Mouse (Mus musculus): ENCODE measurements around the gene Sirt7. TPM values are rescaled to one million over a fixed set of nuclear protein-coding genes. Genes with fewer than 3 reads are reported as not detected.

The Sirt7 gene
- polyA plus RNA-seq, 1 experiment: 10.8 TPM

DNA sequence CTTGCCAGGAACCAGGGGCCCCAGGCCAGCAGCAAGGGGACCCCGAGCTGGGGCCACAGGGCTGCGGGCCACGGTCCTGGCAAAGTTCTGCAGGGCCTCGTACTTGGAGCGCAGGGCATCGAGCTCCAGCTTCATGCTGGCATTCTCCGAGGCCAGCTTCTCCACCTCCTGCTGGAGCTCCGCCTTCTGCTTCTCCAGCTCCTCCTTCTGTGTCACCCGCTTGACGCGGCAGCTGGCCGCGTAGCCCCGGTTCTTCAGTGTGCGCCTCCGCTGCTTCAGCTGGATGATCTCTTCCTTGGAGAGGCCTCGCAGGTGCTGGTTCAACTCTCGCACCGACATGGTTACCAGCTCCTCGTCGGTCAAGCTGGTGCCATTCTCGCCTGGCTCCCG is 4.3 kb upstream of the Sirt7 start:
- peaks cover 8% of the 10 kb centered on the region; the same call in 1 of the 2 replicates for H3K36me3 ChIP-seq (ENCODE audit: control insufficient read depth, insufficient read depth, low read length, poor library complexity, severe bottlenecking)
- H3K9me3 ChIP-seq (replicated peaks; ENCODE audit: control insufficient read depth, insufficient read depth, low read length, poor library complexity, severe bottlenecking): no peaks in the 10 kb centered on the region
- peak overlapping the region; percentile 77 for H3K27ac ChIP-seq (ENCODE audit: insufficient read depth, low read length)
- peak overlapping the region; percentile 99; the same call in 1 of the 2 replicates for H3K9ac ChIP-seq (ENCODE audit: low read depth, poor library complexity, severe bottlenecking)
- H3K4me1 ChIP-seq (ENCODE audit: control insufficient read depth, insufficient read depth, low read length): no peaks in the 10 kb centered on the region
- H3K27me3 ChIP-seq (ENCODE audit: control insufficient read depth, insufficient read depth, low read length, poor library complexity, severe bottlenecking): no peaks in the 10 kb centered on the region
- peak overlapping the region; percentile 55 for H3K4me3 ChIP-seq (ENCODE audit: low read depth, low read length)
- no peak for TF ChIP-seq POLR2A (IDR thresholded peaks at IDR 0.05; ENCODE audit: insufficient read depth, low read length)
- TF ChIP-seq EP300 (IDR thresholded peaks at IDR 0.05; ENCODE audit: insufficient read depth, low read depth, low read length): no peak
- no peak for TF ChIP-seq CTCF (IDR thresholded peaks at IDR 0.05; ENCODE audit: low read depth, low read length)

DNA sequence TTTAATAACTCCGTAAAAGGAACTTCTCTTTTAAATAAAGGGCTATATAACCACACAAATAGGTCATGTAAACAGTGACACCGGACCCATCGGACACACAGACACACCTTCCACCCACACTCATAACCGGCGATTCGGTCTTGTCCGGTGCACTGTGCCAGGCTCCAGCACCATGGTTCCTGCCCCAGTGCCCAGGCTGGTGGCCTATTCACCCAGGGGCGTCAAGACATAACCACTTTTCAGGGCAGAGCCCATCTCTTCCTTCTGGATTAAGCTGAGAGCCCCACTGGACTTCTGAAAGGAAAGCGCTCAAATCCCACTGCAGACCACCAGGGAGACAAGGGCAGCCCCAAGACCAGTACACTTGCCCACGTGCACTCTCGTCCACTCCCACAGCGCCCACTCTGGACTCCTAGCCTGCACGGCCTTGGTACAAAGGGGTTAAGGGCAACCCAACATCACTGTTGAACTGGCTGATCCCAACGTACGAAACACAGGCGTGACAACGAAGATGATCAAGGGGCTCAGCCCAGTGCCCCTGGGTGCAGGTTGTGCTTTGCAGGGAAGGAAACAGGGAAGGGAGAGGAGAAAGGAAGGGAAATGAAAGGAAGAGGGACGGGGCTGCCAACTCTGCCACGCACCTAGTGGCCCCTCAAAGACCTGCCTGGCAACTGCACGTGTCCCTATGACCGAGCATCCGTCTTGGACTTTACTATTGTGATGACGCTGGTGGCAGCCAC is 3.7 kb upstream of the Sirt7 start:
- no peak for TF ChIP-seq CTCF (IDR thresholded peaks at IDR 0.05; ENCODE audit: low read depth, low read length)
- TF ChIP-seq EP300 (IDR thresholded peaks at IDR 0.05; ENCODE audit: insufficient read depth, low read depth, low read length): no peak
- no peak for TF ChIP-seq POLR2A (IDR thresholded peaks at IDR 0.05; ENCODE audit: insufficient read depth, low read length)
- Histone ChIP-seq H3K9ac (ENCODE audit: low read depth, poor library complexity, severe bottlenecking) (no peak overlapping the region), H3K9me3 (replicated peaks; ENCODE audit: control insufficient read depth, insufficient read depth, low read length, poor library complexity, severe bottlenecking) (no peaks in the 10 kb centered on the region), H3K4me1 (ENCODE audit: control insufficient read depth, insufficient read depth, low read length) (no peaks in the 10 kb centered on the region), H3K27me3 (ENCODE audit: control insufficient read depth, insufficient read depth, low read length, poor library complexity, severe bottlenecking) (no peaks in the 10 kb centered on the region), H3K4me3 (ENCODE audit: low read depth, low read length) (no peak overlapping the region), H3K27ac (ENCODE audit: insufficient read depth, low read length) (no peak overlapping the region), H3K36me3 (ENCODE audit: control insufficient read depth, insufficient read depth, low read length, poor library complexity, severe bottlenecking) (peaks cover 8% of the 10 kb centered on the region; the same call in 1 of the 2 replicates)

DNA sequence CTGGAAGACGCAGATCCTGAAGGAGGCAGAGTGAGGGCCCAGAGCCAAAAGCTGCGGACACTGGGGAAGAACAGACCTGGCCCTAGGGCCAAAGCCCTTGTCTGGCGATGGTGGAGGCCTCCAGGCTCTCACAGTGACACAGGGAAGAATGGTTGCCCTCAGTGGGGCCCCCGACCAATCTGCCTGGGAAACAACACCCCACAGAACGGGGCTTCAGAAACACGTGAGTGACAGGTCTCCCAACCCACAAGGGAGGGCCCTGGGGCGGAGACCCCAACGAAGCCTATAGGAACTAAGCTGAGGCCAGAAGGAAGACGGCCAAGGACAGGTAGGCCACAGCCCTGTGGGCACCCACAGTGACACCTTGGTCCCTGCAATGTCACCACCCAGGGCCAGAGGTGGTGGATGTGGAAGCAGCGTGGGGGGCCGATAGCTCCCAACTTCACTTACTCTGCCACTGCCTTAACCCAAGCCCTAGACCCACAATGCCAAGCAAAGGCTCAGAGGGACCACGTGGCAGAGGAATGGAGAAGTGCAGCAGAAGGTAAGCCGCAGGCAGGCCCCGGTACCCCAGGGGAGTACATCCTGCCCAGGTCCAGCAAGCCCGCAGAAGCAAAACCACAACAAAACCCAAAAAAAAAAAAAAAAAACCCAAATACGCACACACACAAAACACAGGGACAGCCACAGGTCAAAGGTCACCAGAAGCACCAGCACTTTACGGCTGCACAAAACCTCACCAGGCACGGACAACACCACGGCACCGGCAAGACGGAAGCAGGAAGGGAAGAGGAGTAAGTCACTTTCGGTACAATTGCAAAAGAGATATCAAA is 2.6 kb upstream of the Sirt7 start:
- no peak for TF ChIP-seq CTCF (IDR thresholded peaks at IDR 0.05; ENCODE audit: low read depth, low read length)
- no peak for TF ChIP-seq POLR2A (IDR thresholded peaks at IDR 0.05; ENCODE audit: insufficient read depth, low read length)
- TF ChIP-seq EP300 (IDR thresholded peaks at IDR 0.05; ENCODE audit: insufficient read depth, low read depth, low read length): no peak
- Histone ChIP-seq H3K9ac (ENCODE audit: low read depth, poor library complexity, severe bottlenecking) (no peak overlapping the region), H3K9me3 (replicated peaks; ENCODE audit: control insufficient read depth, insufficient read depth, low read length, poor library complexity, severe bottlenecking) (no peaks in the 10 kb centered on the region), H3K27me3 (ENCODE audit: control insufficient read depth, insufficient read depth, low read length, poor library complexity, severe bottlenecking) (no peaks in the 10 kb centered on the region), H3K36me3 (ENCODE audit: control insufficient read depth, insufficient read depth, low read length, poor library complexity, severe bottlenecking) (peaks cover 8% of the 10 kb centered on the region; the same call in 1 of the 2 replicates), H3K4me3 (ENCODE audit: low read depth, low read length) (no peak overlapping the region), H3K27ac (ENCODE audit: insufficient read depth, low read length) (no peak overlapping the region), H3K4me1 (ENCODE audit: control insufficient read depth, insufficient read depth, low read length) (no peaks in the 10 kb centered on the region)

DNA sequence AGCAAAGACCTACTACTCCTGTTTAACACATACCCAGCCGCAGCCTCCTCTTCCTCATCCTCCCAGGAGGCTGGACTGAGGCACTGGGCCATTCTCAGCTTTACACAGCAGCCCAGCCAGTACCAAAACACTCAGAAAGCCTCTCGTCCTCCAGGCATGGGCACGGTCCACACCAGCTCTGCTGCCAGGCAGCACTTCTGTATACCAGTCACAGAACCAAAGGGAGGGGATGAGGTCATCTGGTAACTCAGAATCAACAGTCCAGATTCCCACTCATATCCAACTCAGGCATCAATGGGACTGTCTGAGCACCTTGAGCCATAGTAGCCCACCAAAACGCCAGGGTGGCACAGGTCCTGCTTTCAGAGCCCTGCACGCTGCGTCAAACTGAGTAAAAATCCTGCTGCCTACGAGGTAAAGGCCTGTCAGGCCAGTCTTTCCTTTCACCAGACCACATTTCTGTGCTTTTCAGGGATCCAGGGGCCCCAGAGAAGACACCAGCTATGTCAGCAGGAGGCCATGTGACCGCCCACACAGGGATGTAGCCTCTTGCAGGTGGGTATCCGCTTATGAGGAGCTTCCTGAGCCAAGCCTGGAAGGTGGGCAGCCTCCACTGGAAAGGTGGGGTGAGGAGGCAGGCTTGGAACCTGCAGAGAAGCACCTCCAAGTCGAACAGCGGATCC is 1.9 kb upstream of the Sirt7 start:
- TF ChIP-seq POLR2A (IDR thresholded peaks at IDR 0.05; ENCODE audit: insufficient read depth, low read length) (no peak), EP300 (IDR thresholded peaks at IDR 0.05; ENCODE audit: insufficient read depth, low read depth, low read length) (no peak), CTCF (IDR thresholded peaks at IDR 0.05; ENCODE audit: low read depth, low read length) (no peak)
- Histone ChIP-seq H3K9ac (ENCODE audit: low read depth, poor library complexity, severe bottlenecking) (no peak overlapping the region), H3K27ac (ENCODE audit: insufficient read depth, low read length) (no peak overlapping the region), H3K4me1 (ENCODE audit: control insufficient read depth, insufficient read depth, low read length) (no peaks in the 10 kb centered on the region), H3K4me3 (ENCODE audit: low read depth, low read length) (no peak overlapping the region), H3K9me3 (replicated peaks; ENCODE audit: control insufficient read depth, insufficient read depth, low read length, poor library complexity, severe bottlenecking) (no peaks in the 10 kb centered on the region), H3K27me3 (ENCODE audit: control insufficient read depth, insufficient read depth, low read length, poor library complexity, severe bottlenecking) (no peaks in the 10 kb centered on the region), H3K36me3 (ENCODE audit: control insufficient read depth, insufficient read depth, low read length, poor library complexity, severe bottlenecking) (peaks cover 8% of the 10 kb centered on the region; the same call in 1 of the 2 replicates)

DNA sequence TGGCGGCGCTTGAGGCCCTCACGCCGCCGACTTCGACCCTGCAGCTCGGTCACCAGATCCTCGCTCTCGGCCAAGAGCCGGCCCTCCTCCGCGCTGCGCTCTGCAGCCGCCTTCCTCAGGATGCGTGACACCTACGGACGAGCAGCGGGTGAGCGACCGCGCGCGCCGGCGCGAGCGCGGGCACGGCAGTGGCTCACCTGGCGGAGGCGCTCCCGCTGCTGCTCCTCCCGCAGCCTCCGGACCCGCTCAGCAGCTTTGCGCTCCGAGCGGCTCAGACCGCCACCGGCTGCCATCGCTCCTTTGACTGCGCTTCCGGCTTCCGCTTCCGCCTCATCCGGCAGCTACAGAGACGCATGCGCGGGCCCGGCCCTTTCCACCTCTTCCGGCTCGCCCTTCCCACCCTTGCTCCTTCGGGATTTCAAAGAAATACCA is 344 bp downstream of the Sirt7 start:
- Histone ChIP-seq H3K9ac (ENCODE audit: low read depth, poor library complexity, severe bottlenecking) (peak overlapping the region; percentile 62), H3K27me3 (ENCODE audit: control insufficient read depth, insufficient read depth, low read length, poor library complexity, severe bottlenecking) (no peaks in the 10 kb centered on the region), H3K36me3 (ENCODE audit: control insufficient read depth, insufficient read depth, low read length, poor library complexity, severe bottlenecking) (peaks cover 8% of the 10 kb centered on the region; the same call in 1 of the 2 replicates), H3K4me1 (ENCODE audit: control insufficient read depth, insufficient read depth, low read length) (peaks cover 2% of the 10 kb centered on the region), H3K27ac (ENCODE audit: insufficient read depth, low read length) (no peak overlapping the region), H3K9me3 (replicated peaks; ENCODE audit: control insufficient read depth, insufficient read depth, low read length, poor library complexity, severe bottlenecking) (no peaks in the 10 kb centered on the region), H3K4me3 (ENCODE audit: low read depth, low read length) (peak overlapping the region; percentile 72)
- TF ChIP-seq POLR2A (IDR thresholded peaks at IDR 0.05; ENCODE audit: insufficient read depth, low read length): no peak
- no peak for TF ChIP-seq EP300 (IDR thresholded peaks at IDR 0.05; ENCODE audit: insufficient read depth, low read depth, low read length)
- TF ChIP-seq CTCF (IDR thresholded peaks at IDR 0.05; ENCODE audit: low read depth, low read length): no peak
